Mouse (Mus musculus) erythroid progenitor cell, adult 5-6 weeks (primary cell): ENCODE measurements around the gene Fubp1. TPM values are rescaled to one million over a fixed set of nuclear protein-coding genes. Genes with fewer than 3 reads are reported as not detected.
A peak's percentile ranks its signal among the peaks of the same experiment; 100 is the strongest.

Source experiments
- ATAC-seq: replicated peaks from 2 replicates; pipeline ENCODE4 v1.8.0; 2016; ENCODE audit warnings: moderate number of reproducible peaks, mild to moderate bottlenecking, moderate TSS enrichment, inconsistent platforms; ENCODE audit not compliant: poor library complexity, low FRiP score, severe bottlenecking
- total RNA-seq, 2 experiments: library from RNA; stranded (forward) in 1 of 2; stranded (reverse) in 1 of 2; fragments of 150-400 nt in 1 of 2; fragments of 186-747, 209-891 nt in 1 of 2; gene quantifications; 2 replicates each; pipeline versions ENCODE4 v1.2.3 to v1.2.4; 2015 to 2017; ENCODE audit warnings: low replicate concordance in 2 of 2

Fubp1 gene
- total RNA-seq, 2 experiments from 2014 or later: 157 to 169 TPM

- no peak for ATAC-seq
These were observed 15.7 kb downstream of the Fubp1 start for GRCm38 (mm10) chr3:152225906-152226305.

- ATAC-seq: no peak
These were observed 18.6 kb downstream of the Fubp1 start for GRCm38 (mm10) chr3:152228843-152229242.

- no peak for ATAC-seq
These were observed 19.0 kb downstream of the Fubp1 start for GRCm38 (mm10) chr3:152229271-152229670.

GRCm38 (mm10) chr3:152231333-152232100 is 21.3 kb downstream of the Fubp1 start:
- no peak for ATAC-seq

- ATAC-seq: no peak
These were observed 25.0 kb downstream of the Fubp1 start for GRCm38 (mm10) chr3:152235238-152235637.

GRCm38 (mm10) chr3:152235805-152236204 is 25.6 kb downstream of the Fubp1 start:
- no peak for ATAC-seq

- peak; percentile 80 for ATAC-seq
These were observed 28.6 kb downstream of the Fubp1 start for GRCm38 (mm10) chr3:152238836-152239235.

- no peak for ATAC-seq
These were observed 29.4 kb downstream of the Fubp1 start for GRCm38 (mm10) chr3:152239592-152239991.

GRCm38 (mm10) chr3:152241098-152241497 is 30.9 kb downstream of the Fubp1 start:
- no peak for ATAC-seq

GRCm38 (mm10) chr3:152243304-152243703 is 33.1 kb downstream of the Fubp1 start:
- no peak for ATAC-seq

GRCm38 (mm10) chr3:152245273-152245910 is 35.2 kb downstream of the Fubp1 start:
- no peak for ATAC-seq

- ATAC-seq: no peak
These were observed 37.5 kb downstream of the Fubp1 start for GRCm38 (mm10) chr3:152247708-152248107.

- no peak for ATAC-seq
These were observed 40.3 kb downstream of the Fubp1 start for GRCm38 (mm10) chr3:152250487-152250886.

GRCm38 (mm10) chr3:152257528-152257927 is 47.3 kb downstream of the Fubp1 start:
- no peak for ATAC-seq

- peak; percentile 73; the same call in 1 of the 2 replicates for ATAC-seq
These were observed 49.2 kb downstream of the Fubp1 start for GRCm38 (mm10) chr3:152259409-152259808.

GRCm38 (mm10) chr3:152260362-152260761 is 50.1 kb downstream of the Fubp1 start:
- no peak for ATAC-seq

- no peak for ATAC-seq
These were observed 51.2 kb downstream of the Fubp1 start for GRCm38 (mm10) chr3:152261436-152261835.

GRCm38 (mm10) chr3:152261948-152262347 is 51.7 kb downstream of the Fubp1 start:
- no peak for ATAC-seq

GRCm38 (mm10) chr3:152264374-152264773 is 54.2 kb downstream of the Fubp1 start:
- no peak for ATAC-seq

GRCm38 (mm10) chr3:152264830-152265229 is 54.6 kb downstream of the Fubp1 start:
- no peak for ATAC-seq

- no peak for ATAC-seq
These were observed 55.3 kb downstream of the Fubp1 start for GRCm38 (mm10) chr3:152265351-152266035.
